22 mouse cellular contexts compared by ENCODE assay signal in the genomic region with DNA sequence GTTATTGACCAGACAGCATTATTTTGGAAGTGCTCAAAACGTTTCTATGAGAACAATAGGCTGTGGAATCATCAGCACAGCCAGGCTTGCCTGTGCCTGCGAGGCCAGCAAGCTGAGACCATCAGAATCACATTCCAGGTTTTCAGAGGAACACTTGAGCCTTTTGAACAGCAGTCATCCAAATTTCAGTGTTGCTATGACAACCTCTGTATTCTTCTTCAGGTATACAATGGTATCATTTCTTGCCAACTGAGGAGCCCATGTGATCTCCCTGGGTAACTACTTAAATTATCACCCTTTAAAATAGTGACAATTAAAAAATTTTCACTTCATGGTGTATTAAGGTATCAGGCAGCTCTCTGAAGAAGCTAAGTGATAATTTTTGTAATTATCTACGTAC.
A peak's percentile ranks its signal among the peaks of the same experiment; 100 is the strongest.
DNase-seq lines count a peak whose midpoint lies in the region; ATAC-seq and TF ChIP-seq lines count a peak whose summit lies in the region.
"Had no signal": no experiment of that assay in that cellular context is flagged by ENCODE, and none has a peak within 500 bp of the region (broad histone marks: within the 10 kb centered on the region; RNA-seq: fewer than 3 reads in every experiment).

No protein-coding gene starts in this region.

- H3K4me2 ChIP-seq in hindbrain, postnatal 0 days (ENCODE audit: low read depth, low read length): no peak overlapping the region
- no peak overlapping the region for H3K4me2 ChIP-seq in hindbrain, embryonic 11.5 days (replicated peaks; ENCODE audit: low read depth, low read length)
- H3K4me2 ChIP-seq in forebrain, embryonic 12.5 days: no peak overlapping the region
- H3K4me2 ChIP-seq: embryonic facial prominence, embryonic 15.5 days; heart, embryonic 12.5 days; limb, embryonic 15.5 days; liver, embryonic 15.5 days; neural tube, embryonic 15.5 days had no signal

- DNase-seq in hindbrain, postnatal 0 days (ENCODE audit: low spot score): peak; percentile 43
- DNase-seq in hindbrain, embryonic 11.5 days (ENCODE audit: low spot score): no peak
- peak; percentile 73 for DNase-seq in brain, embryonic 14.5 days (ENCODE audit: low read depth)
- peak; percentile 8 for DNase-seq in mesoderm, embryonic 11.5 days (ENCODE audit: low read depth, low spot score)
- DNase-seq: adrenal gland, postnatal 14 days; cerebellum, adult 2 months; cerebellum, postnatal 36 days; gastrocnemius, adult 2 months; heart, postnatal 14 days; kidney, adult 18-20 months; thymus, postnatal 36 days had no signal

- H3K4me1 ChIP-seq in hindbrain, postnatal 0 days (ENCODE audit: insufficient read depth, low read length): no peaks in the 10 kb centered on the region
- H3K4me1 ChIP-seq in hindbrain, embryonic 11.5 days (replicated peaks; ENCODE audit: control insufficient read depth, insufficient read depth, low read length): no peaks in the 10 kb centered on the region
- no peaks in the 10 kb centered on the region for H3K4me1 ChIP-seq in forebrain, embryonic 12.5 days
- H3K4me1 ChIP-seq: embryonic facial prominence, embryonic 15.5 days; heart, embryonic 12.5 days; limb, embryonic 15.5 days; liver, embryonic 15.5 days; megakaryocyte, embryonic 14.5 days; neural tube, embryonic 15.5 days had no signal

- 38% methylated on average over 3 of the region's 3 CpGs for WGBS in hindbrain, postnatal 0 days
- WGBS in hindbrain, embryonic 11.5 days: 55% methylated on average over 3 of the region's 3 CpGs
- WGBS in forebrain, embryonic 12.5 days: 39% methylated on average over 3 of the region's 3 CpGs

- no peak overlapping the region for H3K9ac ChIP-seq in hindbrain, postnatal 0 days (replicated peaks; ENCODE audit: low read length)
- H3K9ac ChIP-seq in hindbrain, embryonic 11.5 days (ENCODE audit: low read depth, low read length): no peak overlapping the region
- H3K9ac ChIP-seq in forebrain, embryonic 12.5 days: no peak overlapping the region
- H3K9ac ChIP-seq: embryonic facial prominence, embryonic 15.5 days; heart, embryonic 12.5 days; limb, embryonic 15.5 days; liver, embryonic 15.5 days; neural tube, embryonic 15.5 days had no signal

- no peak overlapping the region for H3K27ac ChIP-seq in hindbrain, postnatal 0 days
- no peak overlapping the region for H3K27ac ChIP-seq in hindbrain, embryonic 11.5 days (ENCODE audit: low read depth, low read length)
- H3K27ac ChIP-seq in forebrain, embryonic 12.5 days: no peak overlapping the region
- H3K27ac ChIP-seq: embryonic facial prominence, embryonic 15.5 days; gastrocnemius, adult 2 months; kidney, postnatal 0 days; limb, embryonic 15.5 days; liver, embryonic 15.5 days; neural tube, embryonic 15.5 days had no signal

- no peaks in the 10 kb centered on the region for H3K27me3 ChIP-seq in hindbrain, postnatal 0 days (ENCODE audit: insufficient read depth, low read length)
- no peaks in the 10 kb centered on the region for H3K27me3 ChIP-seq in hindbrain, embryonic 11.5 days (ENCODE audit: control insufficient read depth, insufficient read depth, low read length)
- H3K27me3 ChIP-seq in forebrain, embryonic 12.5 days: no peaks in the 10 kb centered on the region
- H3K27me3 ChIP-seq: embryonic facial prominence, embryonic 15.5 days; heart, embryonic 12.5 days; limb, embryonic 15.5 days; liver, embryonic 15.5 days; megakaryocyte, embryonic 14.5 days; neural tube, embryonic 15.5 days had no signal

- no peaks in the 10 kb centered on the region for H3K36me3 ChIP-seq in hindbrain, postnatal 0 days (ENCODE audit: insufficient read depth, low read length)
- no peaks in the 10 kb centered on the region for H3K36me3 ChIP-seq in hindbrain, embryonic 11.5 days (ENCODE audit: control insufficient read depth, insufficient read depth, low read length)
- H3K36me3 ChIP-seq in forebrain, embryonic 12.5 days (replicated peaks): no peaks in the 10 kb centered on the region
- H3K36me3 ChIP-seq: embryonic facial prominence, embryonic 15.5 days; heart, embryonic 12.5 days; limb, embryonic 15.5 days; liver, embryonic 15.5 days; neural tube, embryonic 15.5 days had no signal

- no peak overlapping the region for H3K4me3 ChIP-seq in hindbrain, postnatal 0 days (ENCODE audit: low read length)
- H3K4me3 ChIP-seq in hindbrain, embryonic 11.5 days (ENCODE audit: low read depth, low read length): no peak overlapping the region
- H3K4me3 ChIP-seq in forebrain, embryonic 12.5 days (replicated peaks): no peak overlapping the region
- H3K4me3 ChIP-seq: embryonic facial prominence, embryonic 15.5 days; gastrocnemius, adult 2 months; heart, embryonic 12.5 days; limb, embryonic 15.5 days; liver, embryonic 15.5 days; megakaryocyte, embryonic 14.5 days; myocyte; neural tube, embryonic 15.5 days had no signal

- no peaks in the 10 kb centered on the region for H3K9me3 ChIP-seq in hindbrain, postnatal 0 days (ENCODE audit: low read length)
- H3K9me3 ChIP-seq in hindbrain, embryonic 11.5 days (ENCODE audit: control insufficient read depth, low read length): no peaks in the 10 kb centered on the region
- no peaks in the 10 kb centered on the region for H3K9me3 ChIP-seq in forebrain, embryonic 12.5 days
- H3K9me3 ChIP-seq: embryonic facial prominence, embryonic 15.5 days; heart, embryonic 12.5 days; limb, embryonic 15.5 days; liver, embryonic 15.5 days; megakaryocyte, embryonic 14.5 days; neural tube, embryonic 15.5 days had no signal

- peak; percentile 64; the same call in 1 of the 2 replicates for ATAC-seq in hindbrain, postnatal 0 days
- ATAC-seq in hindbrain, embryonic 11.5 days (ENCODE audit: low FRiP score): no peak
- ATAC-seq in forebrain, embryonic 12.5 days (ENCODE audit: low FRiP score): peak; percentile 36; the same call in 1 of the 2 replicates
- no peak for ATAC-seq in megakaryocyte progenitor cell, adult 5-6 weeks (replicated peaks; ENCODE audit: poor library complexity)
- no peak for ATAC-seq in activated CD4-positive, CD25-positive, alpha-beta regulatory T cell, adult 4 months

- TF ChIP-seq CTCF in hindbrain, postnatal 0 days (IDR thresholded peaks at IDR 0.05; ENCODE audit: low read depth): no peak
- TF ChIP-seq CTCF in brain, embryonic 14.5 days (IDR thresholded peaks at IDR 0.05; ENCODE audit: borderline replicate concordance, extremely low read depth, insufficient read depth, insufficient read length): no peak

- no peak for TF ChIP-seq POLR2A in brain, embryonic 14.5 days (IDR thresholded peaks at IDR 0.05; ENCODE audit: borderline replicate concordance, extremely low read depth, insufficient read depth, insufficient read length, poor library complexity, severe bottlenecking)

Comparison
In these comparisons a context has a peak if more than half of its experiments do, and no peak if none do; other contexts are left out.
1. ATAC-seq: peak in hindbrain, postnatal 0 days (single experiment) and forebrain, embryonic 12.5 days (single experiment); none in hindbrain, embryonic 11.5 days (single experiment), megakaryocyte progenitor cell, adult 5-6 weeks (single experiment) and activated CD4-positive, CD25-positive, alpha-beta regulatory T cell, adult 4 months (single experiment).